Mouse (Mus musculus) spleen, adult 18-20 months (tissue): Measurements from ENCODE around the gene Helq.

ENCODE experiments used
- DNase-seq, 2 experiments: peaks; one replicate each; pipeline ENCODE4 v3.0.0; 2022; ENCODE audit warnings: mixed read lengths in 2 of 2

Gene Helq

DNA sequence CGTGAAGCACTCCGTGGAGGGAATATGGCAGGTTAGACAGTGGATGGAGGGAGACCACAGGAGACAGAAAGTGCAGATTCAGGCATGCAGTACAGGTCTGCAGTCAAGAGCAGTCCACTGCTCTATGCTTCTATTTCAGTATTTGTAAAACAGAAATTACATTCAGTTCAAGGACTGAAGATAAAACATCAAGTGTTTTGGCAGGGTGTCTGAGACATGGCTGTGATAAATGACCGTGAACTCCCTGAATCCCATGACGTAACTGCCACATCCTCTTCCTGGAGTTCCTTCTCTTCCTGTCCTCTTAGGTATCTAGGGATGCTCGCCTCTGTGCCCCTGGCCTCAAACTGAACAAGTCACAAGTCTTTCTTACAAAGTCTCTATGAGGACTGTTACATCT is 21.5 kb downstream of the Helq start:
- DNase-seq, result no peak

DNA sequence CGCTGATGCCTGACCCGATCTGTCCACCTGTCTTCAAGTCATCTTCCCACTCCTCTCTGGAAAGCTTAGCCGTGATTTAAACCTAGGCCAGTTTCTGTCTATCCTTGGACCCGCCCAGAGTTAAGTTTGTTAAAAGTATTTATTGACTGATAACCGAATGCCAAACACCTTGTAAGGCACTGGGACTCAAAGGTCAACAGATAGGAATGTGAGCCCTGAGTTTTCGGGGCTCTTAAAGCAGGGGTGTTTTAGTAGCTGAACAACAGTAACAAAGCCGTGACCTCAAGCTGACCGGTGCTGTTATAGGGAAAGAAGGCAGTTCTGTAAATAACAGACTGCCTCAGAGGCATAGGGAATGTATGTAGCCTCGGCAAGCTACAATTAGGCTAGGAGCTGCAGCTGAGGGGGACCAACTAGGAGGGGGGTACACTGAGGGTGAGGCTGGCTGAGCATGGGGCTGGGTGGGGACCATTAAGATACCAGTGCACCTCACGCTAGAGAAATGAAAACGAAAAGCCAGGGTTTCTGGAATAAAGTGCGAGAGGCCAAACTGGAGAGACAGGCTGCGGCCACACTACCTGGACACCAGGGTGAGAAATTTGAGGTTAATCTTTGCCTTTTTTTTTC is 22.5 kb downstream of the Helq start:
- DNase-seq, result no peak

DNA sequence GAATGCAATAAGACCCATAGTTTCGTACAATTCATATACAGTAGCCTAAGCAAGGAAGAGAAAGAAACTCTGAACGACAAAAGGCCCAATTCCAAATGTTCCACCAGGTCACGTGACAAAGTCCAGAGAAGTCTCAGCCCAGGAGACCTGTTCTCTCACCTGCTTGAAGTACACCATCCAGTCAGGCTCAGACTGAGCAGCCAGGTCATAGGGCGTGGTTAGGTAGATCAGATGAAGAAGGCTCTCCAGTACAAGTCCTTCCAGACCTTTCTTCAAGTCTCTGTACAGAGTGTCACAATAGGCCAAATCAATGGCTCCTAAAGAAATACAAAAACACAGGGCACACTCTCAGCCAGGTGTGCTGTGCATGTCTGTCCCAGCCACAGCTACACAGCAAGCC is 26.8 kb downstream of the Helq start:
- DNase-seq, result no peak

DNA sequence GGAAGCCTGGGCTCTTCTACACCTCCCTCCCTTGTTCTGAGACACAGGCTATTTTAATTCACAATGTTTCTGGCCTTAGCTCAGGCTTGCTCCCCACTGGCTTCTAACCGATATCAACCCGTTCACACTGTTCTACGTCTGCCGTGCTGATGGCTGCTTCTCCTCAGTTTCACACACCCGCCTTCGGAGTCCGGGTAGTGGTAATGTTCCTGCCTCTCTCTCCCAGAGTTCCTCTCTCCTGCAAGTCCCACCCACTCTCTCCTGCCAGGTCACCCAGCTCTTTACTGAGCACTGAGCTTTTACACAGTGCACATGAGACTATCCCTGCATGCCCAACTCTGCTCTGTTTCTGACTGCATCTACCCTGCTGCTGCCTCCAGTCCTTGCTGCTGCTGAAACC is 32.4 kb downstream of the Helq start:
- DNase-seq, result no peak

DNA sequence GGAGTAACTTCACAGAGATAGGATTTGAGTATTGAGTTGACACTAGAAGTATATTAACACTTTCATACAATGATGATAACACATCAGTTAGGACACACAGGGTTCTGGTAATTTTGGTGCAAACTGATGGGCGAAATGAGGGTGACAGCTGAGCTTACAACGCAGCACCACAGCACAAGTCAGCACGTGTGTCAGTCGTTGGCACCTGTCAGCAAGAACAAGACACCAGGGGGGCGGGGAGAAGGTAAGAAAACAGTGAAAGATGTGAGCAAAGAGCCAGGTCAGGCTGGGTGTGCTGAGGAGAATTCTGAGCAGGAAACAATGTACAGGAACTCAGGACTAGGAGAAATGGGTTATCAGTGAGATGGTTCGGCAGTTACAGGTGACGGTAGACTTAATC is 36.7 kb downstream of the Helq start:
- no peak for DNase-seq

DNA sequence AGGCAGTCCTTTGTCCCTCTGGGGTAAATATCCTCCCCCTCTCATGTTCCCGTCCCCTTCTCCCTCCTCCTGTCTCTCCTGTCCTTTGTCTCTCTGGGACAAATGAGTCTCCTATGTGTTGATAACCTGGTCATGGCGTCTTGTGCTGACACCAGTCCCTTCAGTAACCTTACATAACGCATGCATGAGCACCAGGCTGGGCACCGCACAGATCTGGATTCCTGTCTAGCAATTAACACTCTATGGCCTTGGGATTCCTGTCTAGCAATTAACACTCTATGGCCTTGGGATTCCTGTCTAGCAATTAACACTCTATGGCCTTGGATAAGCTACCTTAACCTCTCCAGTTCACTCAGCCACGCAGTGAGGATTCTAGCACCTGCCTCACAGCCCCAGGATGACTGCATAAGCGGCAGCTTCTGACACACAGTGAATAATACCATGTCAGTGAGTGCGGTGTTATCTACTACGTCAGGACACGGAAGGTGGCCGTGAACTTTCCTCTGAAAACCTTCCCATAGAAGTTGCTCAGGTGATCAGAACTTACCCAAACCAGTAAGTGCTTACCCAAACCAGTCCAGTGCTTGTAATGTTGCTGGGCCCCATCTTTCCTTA is 38.2 kb downstream of the Helq start:
- DNase-seq, result no peak

DNA sequence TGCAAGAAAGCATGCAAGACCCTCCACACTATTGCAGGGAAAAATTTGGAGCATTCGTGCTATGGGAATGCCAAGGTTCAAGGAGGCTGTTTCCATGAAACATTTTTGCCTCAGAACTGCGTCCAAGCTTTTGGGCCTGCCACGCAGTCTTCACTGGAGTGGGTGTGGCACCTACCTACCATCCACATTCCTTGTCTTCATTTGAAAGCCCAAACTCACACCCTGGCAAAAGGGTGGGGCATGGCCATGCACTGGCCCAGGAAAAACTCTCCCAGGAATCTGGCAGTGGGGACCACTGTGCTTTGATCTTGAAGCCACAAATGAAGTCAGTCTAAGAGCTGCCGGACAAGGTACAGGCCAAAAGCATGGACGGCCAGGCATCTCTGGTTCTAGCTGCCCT is 40.3 kb downstream of the Helq start:
- DNase-seq, result no peak

DNA sequence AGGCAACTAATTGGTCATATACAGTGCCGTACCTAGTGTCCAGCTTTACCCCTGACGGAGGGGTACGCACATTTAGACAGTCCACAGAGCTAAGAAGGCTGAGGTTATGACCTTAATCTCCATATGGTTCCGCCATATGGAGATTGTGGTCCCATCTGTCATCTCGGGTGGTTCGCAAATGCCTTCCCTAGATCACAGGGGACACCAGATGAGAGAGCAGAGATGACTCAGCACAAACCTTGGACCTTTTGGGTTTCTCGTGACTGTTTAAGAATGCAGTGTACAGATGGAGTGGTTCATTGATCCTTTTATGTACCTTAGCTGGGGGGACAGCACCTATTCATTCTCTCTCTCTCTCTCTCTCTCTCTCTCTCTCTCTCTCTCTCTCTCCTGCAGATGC is 45.0 kb downstream of the Helq start:
- DNase-seq, result no peak

DNA sequence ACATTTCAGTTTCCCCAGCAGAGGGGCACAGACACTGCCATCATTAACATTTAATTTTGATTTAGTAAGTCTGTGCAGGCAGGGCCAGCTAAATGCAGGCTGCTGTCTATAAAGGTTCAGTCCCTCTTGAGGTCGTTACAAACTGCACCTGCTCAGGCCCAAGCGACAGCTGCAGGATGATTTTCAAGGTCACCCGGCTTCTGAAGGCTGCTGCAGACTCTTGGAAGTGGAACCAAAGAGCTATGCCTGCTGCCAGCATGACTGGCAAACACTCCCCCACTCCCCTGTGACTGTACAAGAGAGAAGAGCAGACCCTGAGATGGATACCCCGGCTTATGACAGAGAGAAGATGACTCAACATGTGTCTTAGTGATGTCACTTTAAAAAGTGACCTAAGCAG is 46.7 kb downstream of the Helq start:
- DNase-seq, result no peak

DNA sequence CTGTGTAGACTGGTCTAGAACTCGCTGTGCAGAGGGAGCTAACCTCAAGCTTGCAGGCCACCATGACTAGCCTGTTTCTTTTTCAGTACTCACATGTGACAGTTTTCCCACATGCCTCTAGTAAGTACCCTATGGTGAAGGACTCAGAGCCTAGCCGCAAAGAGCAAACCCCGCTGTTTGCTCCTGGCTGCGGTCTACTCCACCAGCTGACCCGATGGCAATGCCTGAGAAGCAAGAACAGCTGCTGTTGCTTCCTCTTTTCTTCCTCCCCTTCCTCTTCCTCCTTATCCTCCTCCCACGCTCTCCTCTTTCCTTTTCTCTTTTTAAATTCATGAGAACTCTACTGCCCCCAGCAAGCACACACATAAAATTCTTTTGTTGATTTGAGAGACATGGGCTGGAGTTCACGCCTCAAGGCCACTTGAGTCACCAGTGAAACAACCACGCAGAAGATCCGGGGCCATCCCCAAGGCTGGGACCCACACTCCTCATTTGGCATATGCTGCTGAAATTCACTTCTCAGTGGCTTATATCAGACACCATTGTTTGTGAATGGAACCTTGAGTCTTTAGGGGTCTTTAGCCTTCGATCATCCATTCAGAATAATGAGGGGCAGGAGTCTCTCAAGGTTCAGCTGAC is 47.7 kb downstream of the Helq start:
- peak in 1 of 2 experiments; percentile 16 for DNase-seq

DNA sequence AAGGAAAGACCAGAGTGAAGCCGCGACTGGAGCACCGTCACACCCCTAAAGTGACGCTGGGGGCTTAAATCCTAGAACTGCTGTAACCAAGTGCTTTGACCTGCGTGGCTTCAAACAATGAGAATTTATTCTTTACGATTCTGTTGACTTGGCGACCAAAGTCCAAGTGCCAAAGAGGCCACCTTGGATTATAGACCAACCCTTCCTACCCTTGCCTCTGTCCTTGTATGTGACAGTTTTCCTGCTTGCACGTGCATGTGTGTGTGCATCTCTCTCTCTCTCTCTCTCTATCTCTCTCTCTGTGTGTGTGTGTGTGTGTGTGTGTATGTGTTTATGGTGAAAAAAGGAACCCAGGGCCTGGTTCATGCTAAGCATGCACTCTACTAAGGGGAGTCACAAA is 59.6 kb downstream of the Helq start:
- DNase-seq, result no peak

DNA sequence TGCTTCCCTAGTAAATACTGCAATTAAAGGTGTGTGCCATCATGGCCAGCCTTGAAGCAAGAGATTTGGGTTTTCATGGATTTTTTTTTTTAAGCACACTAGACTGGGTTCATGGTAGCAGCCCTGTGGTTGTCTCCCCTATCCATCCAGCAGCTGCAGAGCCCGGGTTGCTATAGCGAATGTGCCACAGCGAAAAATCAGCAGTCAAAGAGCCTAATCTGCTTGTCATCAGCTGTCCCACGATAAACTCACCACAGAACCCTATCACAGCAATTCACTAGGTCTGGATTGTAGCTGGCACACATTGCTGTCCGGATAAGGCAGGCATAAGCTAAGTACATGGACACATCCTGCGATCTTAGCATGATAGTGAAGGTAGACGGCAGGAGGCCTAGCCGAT is 61.5 kb downstream of the Helq start:
- DNase-seq, result no peak

DNA sequence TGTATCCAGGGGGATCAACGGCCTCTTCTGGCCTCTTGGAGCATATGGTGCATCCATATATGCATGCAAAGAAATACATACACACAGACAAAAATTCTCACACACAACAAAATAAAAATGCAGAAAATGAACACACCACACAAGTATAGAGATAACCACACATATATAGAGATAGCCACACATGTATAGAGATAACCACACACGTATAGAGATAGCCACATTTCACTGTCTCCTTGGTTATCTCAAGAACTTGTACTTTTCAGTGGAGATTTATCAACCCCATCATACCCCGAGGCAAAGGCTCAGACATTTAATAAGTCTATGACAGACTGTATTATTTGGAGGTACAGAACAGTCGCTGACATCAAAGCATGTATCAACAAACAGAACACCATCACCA is 63.9 kb downstream of the Helq start:
- no peak for DNase-seq

DNA sequence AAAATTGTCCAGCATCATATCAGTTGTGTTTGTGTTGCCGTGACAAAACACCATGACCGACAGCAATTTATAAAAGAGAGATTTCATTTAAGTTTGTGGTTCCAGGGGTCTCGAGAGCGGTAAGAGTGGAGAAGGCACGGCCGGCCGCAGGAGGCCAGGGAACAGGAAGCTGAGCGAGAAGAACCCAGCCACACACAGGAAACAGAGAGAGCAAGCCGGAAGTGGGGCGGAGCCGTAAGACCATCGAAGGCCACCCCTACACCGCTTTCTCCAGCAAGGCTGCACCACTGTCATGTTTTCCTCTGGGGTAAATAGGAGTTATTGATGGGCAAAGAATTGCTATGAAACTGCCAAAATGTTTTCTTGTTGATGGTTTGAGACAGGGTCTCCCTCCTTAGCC is 69.6 kb downstream of the Helq start:
- peak; percentile 59 to 63 for DNase-seq

DNA sequence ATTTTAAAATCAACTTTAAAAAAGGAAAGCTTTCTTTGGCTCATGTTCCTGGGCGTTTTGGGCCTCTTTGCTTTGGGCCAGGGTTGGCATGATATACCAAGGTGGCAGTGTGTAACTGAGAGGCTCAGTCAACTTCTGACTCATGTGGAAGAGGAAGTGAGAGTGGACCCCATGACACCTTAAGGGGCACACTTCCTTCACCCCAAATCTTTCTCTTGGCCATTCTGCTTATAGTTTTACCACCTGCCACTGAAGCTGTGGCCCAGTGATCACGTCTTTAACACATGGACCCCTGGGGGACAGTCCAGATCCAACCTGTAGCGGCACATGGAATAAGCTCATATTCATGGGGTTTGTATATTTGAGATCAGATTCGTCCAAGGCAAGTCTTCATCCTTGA is 72.4 kb downstream of the Helq start:
- peak in 1 of 2 experiments; percentile 19 for DNase-seq

DNA sequence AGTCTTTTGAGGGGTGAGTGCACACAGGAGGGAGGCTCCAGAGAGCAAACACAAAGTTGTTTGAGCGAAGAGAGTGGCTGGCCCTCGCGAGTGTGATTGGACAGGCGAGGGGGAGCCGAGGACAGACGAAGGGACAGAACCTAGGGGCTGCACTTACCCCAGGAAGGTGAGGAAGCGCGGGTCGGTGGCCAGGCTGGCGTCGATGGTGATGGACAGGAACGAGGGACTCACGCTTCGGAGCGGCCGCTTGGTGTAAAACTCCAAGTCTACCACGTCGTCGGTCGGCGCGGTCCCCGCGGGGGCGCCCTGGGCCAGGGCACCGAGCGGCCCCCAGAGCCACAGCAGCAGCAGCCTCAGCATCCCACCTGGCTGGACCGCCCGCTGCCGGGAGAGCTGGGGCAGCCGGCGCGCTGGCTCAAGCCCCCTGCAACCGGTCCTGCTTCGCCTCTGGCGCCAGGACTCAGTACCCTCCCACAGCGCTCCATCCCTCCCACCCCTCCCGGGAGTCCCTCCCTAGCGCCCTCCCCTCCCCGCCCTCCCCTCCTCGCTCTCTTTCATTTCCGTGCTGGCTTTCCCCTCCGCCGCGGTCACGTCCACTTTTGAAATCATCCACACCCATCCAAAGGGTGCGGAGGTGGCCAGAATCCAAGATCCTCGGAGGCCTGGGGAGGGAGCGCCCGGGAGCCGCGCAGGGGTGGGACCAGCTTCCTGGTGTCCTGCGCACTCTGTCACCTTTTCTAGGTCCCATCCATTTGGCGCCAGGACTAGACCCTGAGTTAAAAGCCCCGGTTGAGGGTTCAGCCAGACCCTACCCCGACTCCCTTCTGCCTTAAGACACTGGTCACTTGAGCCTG is 78.9 kb downstream of the Helq start, which contains the start of gene Hpse:
TSS of gene Hpse (minus strand) at position 482 of the 854 bp plus-strand sequence.
- peak; percentile 42 to 67 for DNase-seq

DNA sequence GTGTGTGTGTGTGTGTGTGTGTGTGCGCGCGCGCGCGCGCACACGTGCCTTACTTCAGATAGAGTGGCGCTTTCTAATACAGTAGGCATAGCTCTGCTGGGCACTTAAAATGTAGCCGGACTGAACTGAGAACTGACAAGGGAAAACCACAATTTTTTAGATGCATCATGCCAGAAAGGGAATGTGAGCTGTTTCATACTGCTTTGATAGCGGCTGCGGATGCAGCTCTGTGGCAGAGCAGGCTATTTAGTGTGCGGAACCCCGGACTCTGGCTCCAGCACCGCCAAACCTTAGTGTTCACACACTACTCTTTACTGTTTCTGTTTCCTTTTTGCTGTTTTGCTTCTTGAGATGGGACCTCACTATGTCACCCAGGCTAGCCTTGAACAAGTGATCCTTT is 81.6 kb downstream of the Helq start:
- no peak for DNase-seq
